Mouse (Mus musculus) embryonic fibroblast, embryonic 13.5 days (primary cell): Measurements from ENCODE around the gene Nol6. TPM values are rescaled to one million over a fixed set of nuclear protein-coding genes. Genes with fewer than 3 reads are reported as not detected.

Experiments used
- H3K27ac ChIP-seq: 2 replicates; pipeline ENCODE4 v1.5.1; 2012; ENCODE audit warnings: low read length, control low read depth, inconsistent platforms; ENCODE audit not compliant: insufficient read depth
- H3K4me1 ChIP-seq: 2 replicates; pipeline ENCODE4 v1.6.1; 2011; ENCODE audit warnings: low read length; ENCODE audit not compliant: control insufficient read depth, insufficient read depth
- H3K4me3 ChIP-seq: 2 replicates; pipeline ENCODE4 v1.5.1; 2011; ENCODE audit warnings: mild to moderate bottlenecking, control low read depth, low read length; ENCODE audit not compliant: insufficient read depth
- CTCF ChIP-seq: IDR thresholded peaks from 2 replicates; pipeline ENCODE4 v1.5.1; 2011; ENCODE audit warnings: mild to moderate bottlenecking, control low read depth, low read length, moderate library complexity, borderline replicate concordance; ENCODE audit not compliant: insufficient read depth
- POLR2A ChIP-seq: IDR thresholded peaks from 2 replicates; pipeline ENCODE4 v1.6.1; 2011; ENCODE audit warnings: low read depth, mild to moderate bottlenecking, control low read depth, low read length, moderate library complexity
- polyA plus RNA-seq: library from polyadenylated mRNA; stranded (reverse); fragments of >200 nt; gene quantifications from 2 replicates; pipeline ENCODE4 v1.2.4, GENCODE M21; 2011; ENCODE audit warnings: low read depth; ENCODE audit not compliant: missing spikeins, insufficient read length

Nol6 gene
- polyA plus RNA-seq, 1 experiment: 25.1 TPM

- Histone ChIP-seq H3K27ac (no peak overlapping the region), H3K4me3 (no peak overlapping the region), H3K4me1 (0 out of 2 replicates have a peak, but pooled peaks cover 4% of the 10 kb centered on the region)
- TF ChIP-seq CTCF (no peak), POLR2A (no peak)
These were observed 23.3 kb downstream of the Nol6 start for GRCm38 (mm10) chr4:41100986-41101385.

- Histone ChIP-seq H3K4me3 (no peak overlapping the region), H3K27ac (no peak overlapping the region), H3K4me1 (0 out of 2 replicates have a peak, but pooled peaks cover 4% of the 10 kb centered on the region)
- no peak for TF ChIP-seq CTCF
- TF ChIP-seq POLR2A: no peak
These were observed 25.7 kb downstream of the Nol6 start for GRCm38 (mm10) chr4:41098577-41098951.

DNA sequence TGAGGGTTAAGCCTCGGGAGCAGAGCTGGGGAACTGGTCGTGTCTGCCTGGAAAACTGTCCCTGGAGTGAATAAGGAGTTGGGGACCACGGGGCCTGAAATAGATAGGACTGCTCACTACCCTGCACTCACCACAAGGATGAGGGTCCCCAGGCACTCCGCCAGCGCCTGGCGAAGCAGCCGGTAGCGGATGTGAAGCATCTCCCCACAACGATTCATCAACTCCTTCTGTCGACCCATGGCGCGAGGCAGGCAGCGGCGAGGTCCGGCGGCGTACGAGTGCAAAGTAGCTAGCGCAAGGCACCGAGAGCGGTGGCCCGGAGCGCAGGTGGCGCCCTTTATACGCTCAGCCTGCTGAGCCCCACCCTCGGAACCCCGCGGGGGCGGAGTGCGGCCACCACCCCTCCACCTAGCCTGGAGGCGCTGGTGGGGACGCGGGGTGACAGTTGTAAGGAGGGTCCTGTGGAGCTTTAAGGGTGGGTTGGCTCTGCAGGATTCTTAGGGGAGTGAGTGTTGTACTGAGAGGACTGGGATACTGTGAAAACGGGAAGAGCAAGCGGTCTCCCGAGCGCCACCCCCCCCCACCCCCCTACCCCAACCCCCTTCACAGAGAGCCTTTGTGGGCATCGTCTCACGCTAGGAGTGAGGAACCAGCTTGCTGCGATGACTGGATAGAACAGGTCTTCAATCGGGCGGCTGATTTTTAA is 26.2 kb downstream of the Nol6 start, which contains the start of gene Aqp3:
Gene Aqp3, minus strand, starts transcription at position 313 of the 706 bp plus-strand sequence.
- TF ChIP-seq CTCF: no peak
- H3K27ac ChIP-seq: no peak within 1 kb of the TSS
- H3K4me3 ChIP-seq: no peak within 1 kb of the TSS

DNA sequence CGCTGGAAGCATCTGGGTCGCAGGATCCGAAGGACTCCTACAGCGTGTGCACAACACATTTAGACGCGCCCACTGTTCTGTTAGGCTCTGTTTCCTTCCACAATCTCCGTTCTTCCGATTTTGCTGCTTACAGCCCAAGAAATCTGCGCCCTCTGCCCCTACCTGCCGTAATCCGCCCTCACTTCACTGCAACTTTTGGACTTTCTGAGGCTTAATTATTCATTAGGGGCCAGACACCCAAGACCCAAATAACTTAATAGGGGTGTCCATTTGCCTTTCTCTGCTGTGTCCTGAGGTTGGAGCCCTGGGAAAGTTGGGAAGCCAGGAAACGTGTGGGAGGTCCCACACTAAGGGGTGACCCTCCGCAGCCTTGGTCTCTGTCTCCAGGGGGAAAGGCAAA is 26.9 kb downstream of the Nol6 start:
- Histone ChIP-seq H3K4me3 (no peak overlapping the region), H3K27ac (no peak overlapping the region), H3K4me1 (0 out of 2 replicates have a peak, but pooled peaks cover 4% of the 10 kb centered on the region)
- no peak for TF ChIP-seq POLR2A

More for the DNA sequence above, 26.2 kb downstream of the Nol6 start, which contains the start of gene Aqp3:
- 0 out of 2 replicates have a peak, but pooled peaks cover 4% of the 10 kb centered on the region for H3K4me1 ChIP-seq

GRCm38 (mm10) chr4:41096794-41097193 is 27.5 kb downstream of the Nol6 start:
- H3K4me3 ChIP-seq: no peak overlapping the region
- TF ChIP-seq CTCF: no peak
- no peak for TF ChIP-seq POLR2A

DNA sequence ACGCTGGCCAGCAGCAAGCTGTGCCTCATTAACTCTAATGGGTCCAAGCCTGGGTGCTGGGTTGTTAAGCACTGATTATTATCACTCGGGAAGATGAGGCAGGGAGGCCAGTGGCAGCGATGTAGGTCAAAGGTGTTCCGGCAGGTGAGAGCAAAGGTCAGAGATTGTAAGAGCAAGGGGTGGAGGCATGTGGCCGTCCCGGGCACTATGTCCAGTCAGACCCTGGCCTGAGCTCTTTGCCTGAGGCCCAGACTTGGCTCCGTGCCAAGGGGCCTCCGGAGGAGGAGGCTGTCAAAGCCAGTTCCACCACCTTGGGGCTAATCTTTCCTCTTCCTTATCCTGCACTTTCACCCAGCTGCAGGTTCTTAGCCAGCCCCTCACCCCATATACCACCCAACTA is 28.1 kb downstream of the Nol6 start:
- no peak overlapping the region for H3K4me3 ChIP-seq
- 0 out of 2 replicates have a peak, but pooled peaks cover 4% of the 10 kb centered on the region for H3K4me1 ChIP-seq
- no peak for TF ChIP-seq CTCF
- no peak overlapping the region for H3K27ac ChIP-seq

More at GRCm38 (mm10) chr4:41096794-41097193, 27.5 kb downstream of the Nol6 start:
- no peak overlapping the region for H3K27ac ChIP-seq
- H3K4me1 ChIP-seq: 0 out of 2 replicates have a peak, but pooled peaks cover 4% of the 10 kb centered on the region

GRCm38 (mm10) chr4:41094361-41094760 is 29.9 kb downstream of the Nol6 start:
- Histone ChIP-seq H3K4me3 (no peak overlapping the region), H3K4me1 (0 out of 2 replicates have a peak, but pooled peaks cover 4% of the 10 kb centered on the region), H3K27ac (no peak overlapping the region)
- TF ChIP-seq POLR2A: no peak

- no peaks in the 10 kb centered on the region for H3K4me1 ChIP-seq
- no peak overlapping the region for H3K4me3 ChIP-seq
- no peak for TF ChIP-seq POLR2A
- TF ChIP-seq CTCF: no peak
- no peak overlapping the region for H3K27ac ChIP-seq
These were observed 31.3 kb downstream of the Nol6 start for GRCm38 (mm10) chr4:41092958-41093357.

GRCm38 (mm10) chr4:41091391-41091790 is 32.9 kb downstream of the Nol6 start:
- no peak overlapping the region for H3K4me3 ChIP-seq
- no peak for TF ChIP-seq CTCF
- TF ChIP-seq POLR2A: no peak
- no peaks in the 10 kb centered on the region for H3K4me1 ChIP-seq
- no peak overlapping the region for H3K27ac ChIP-seq

GRCm38 (mm10) chr4:41089705-41090104 is 34.5 kb downstream of the Nol6 start:
- Histone ChIP-seq H3K4me1 (no peaks in the 10 kb centered on the region), H3K4me3 (no peak overlapping the region), H3K27ac (no peak overlapping the region)
- no peak for TF ChIP-seq POLR2A
- no peak for TF ChIP-seq CTCF

DNA sequence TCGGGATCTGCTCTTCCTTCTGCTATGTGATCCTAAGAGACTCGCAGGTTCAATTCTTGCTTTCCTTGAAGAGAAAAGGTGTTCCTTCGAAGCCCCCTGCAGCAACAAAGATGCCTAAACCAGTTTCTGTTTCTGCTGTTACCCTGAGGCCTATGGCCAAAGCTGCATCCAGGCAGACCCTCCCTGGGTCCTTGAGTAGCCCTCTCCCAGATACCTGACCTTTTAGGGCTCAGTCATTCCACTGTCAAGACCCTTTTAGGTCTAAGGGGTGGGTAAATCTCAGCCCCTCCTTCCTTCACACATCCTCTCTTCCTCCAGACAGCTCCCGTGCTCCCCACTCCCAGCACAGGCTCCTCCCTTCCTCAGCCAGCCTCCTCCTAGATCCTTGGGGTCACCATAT is 35.1 kb downstream of the Nol6 start:
- H3K27ac ChIP-seq: no peak overlapping the region
- no peak for TF ChIP-seq POLR2A
- H3K4me1 ChIP-seq: no peaks in the 10 kb centered on the region
- H3K4me3 ChIP-seq: no peak overlapping the region
